Mouse (Mus musculus) hindbrain, postnatal 0 days (tissue): ENCODE measurements around the gene Ccdc194. TPM values are rescaled to one million over a fixed set of nuclear protein-coding genes. Genes with fewer than 3 reads are reported as not detected.
A peak's percentile ranks its signal among the peaks of the same experiment; 100 is the strongest.

Experiments
- ATAC-seq: fragments of 200-750 bp; cut with Nextera tagmentation; 2 replicates; pipeline ENCODE4 v1.8.0; 2017; ENCODE audit warnings: mild to moderate bottlenecking, moderate TSS enrichment, moderate library complexity
- DNase-seq: peaks from one replicate; pipeline ENCODE4 v3.0.0-alpha.2; 2015; ENCODE audit warnings: low spot score
- H3K27ac ChIP-seq: fragments of 300-500 bp; sonication (generic); 2 replicates; pipeline ENCODE4 v1.5.1; 2014; ENCODE audit warnings: mild to moderate bottlenecking
- H3K27me3 ChIP-seq: fragments of 300-500 bp; sonication (generic); 2 replicates; pipeline ENCODE4 v1.6.1; 2014; ENCODE audit warnings: low read length, mixed read lengths; ENCODE audit not compliant: insufficient read depth
- H3K36me3 ChIP-seq: fragments of 300-500 bp; sonication (generic); 2 replicates; pipeline ENCODE4 v1.6.1; 2014; ENCODE audit warnings: low read length, mixed read lengths; ENCODE audit not compliant: insufficient read depth
- H3K4me1 ChIP-seq: fragments of 300-500 bp; sonication (generic); 2 replicates; pipeline ENCODE4 v1.6.1; 2014; ENCODE audit warnings: antibody characterized with exemption, low read length, mixed read lengths; ENCODE audit not compliant: insufficient read depth
- H3K4me2 ChIP-seq: fragments of 300-500 bp; sonication (generic); 2 replicates; pipeline ENCODE4 v1.6.1; 2014; ENCODE audit warnings: low read depth, mild to moderate bottlenecking, low read length, moderate library complexity, mixed read lengths
- H3K4me3 ChIP-seq: fragments of 300-500 bp; sonication (generic); 2 replicates; pipeline ENCODE4 v1.5.1; 2014; ENCODE audit warnings: low read length
- H3K9ac ChIP-seq: fragments of 300-500 bp; sonication (generic); replicated peaks from 2 replicates; pipeline ENCODE4 v1.6.1; 2014; ENCODE audit warnings: mild to moderate bottlenecking, low read length, moderate library complexity, mixed read lengths
- H3K9me3 ChIP-seq: fragments of 300-500 bp; sonication (generic); 2 replicates; pipeline ENCODE4 v1.6.1; 2016; ENCODE audit warnings: low read length, mixed read lengths
- CTCF ChIP-seq: IDR thresholded peaks from 2 replicates; pipeline ENCODE4 v1.5.1; 2016; ENCODE audit warnings: antibody characterized with exemption, control low read depth, low read depth
- WGBS: fragments of 180-500 bp; shearing (Covaris S2); extraction: QIAGEN DNeasy Blood & Tissue Kit; methylation state at CpG from one replicate; pipeline ENCODE4 v1.1.7; 2014; 5-methylcytosine and 5-hydroxymethylcytosine counted together
- polyA plus RNA-seq: library from polyadenylated mRNA; unstranded; fragments of >200 nt; fragmentation: Nextera tagmentation; extraction: Ambion mirVana; gene quantifications from 2 replicates; pipeline ENCODE4 v1.2.1, GENCODE M21; 2015
- total RNA-seq: library from RNA; depleted of rRNA; stranded (reverse); fragments of >200 nt; gene quantifications from 2 replicates; pipeline ENCODE4 v1.2.3, GENCODE M21; 2014

Ccdc194 gene
- total and polyA plus RNA-seq, 2 experiments from 2014 or later, result 0.13 TPM; not detected in 1

- no peak for TF ChIP-seq CTCF
- Histone ChIP-seq H3K27me3 (peaks cover 24% of the 10 kb centered on the region), H3K4me1 (0 out of 2 replicates have a peak, but pooled peaks cover 5% of the 10 kb centered on the region), H3K27ac (no peak overlapping the region), H3K4me2 (no peak overlapping the region), H3K4me3 (no peak overlapping the region), H3K9ac (no peak overlapping the region), H3K36me3 (no peaks in the 10 kb centered on the region), H3K9me3 (no peaks in the 10 kb centered on the region)
- 91% methylated on average over 4 of the region's 4 CpGs for WGBS
- no peak for ATAC-seq
- no peak for DNase-seq
Observed at GRCm38 (mm10) chr8:71504349-71504748, 21.2 kb downstream of the Ccdc194 start.

GRCm38 (mm10) chr8:71498816-71499690, 26.5 kb downstream of the Ccdc194 start:
- Histone ChIP-seq H3K9ac (no peak overlapping the region), H3K36me3 (0 out of 2 replicates have a peak, but pooled peaks cover 1% of the 10 kb centered on the region), H3K27me3 (no peaks in the 10 kb centered on the region), H3K4me2 (no peak overlapping the region), H3K4me3 (no peak overlapping the region), H3K4me1 (no peaks in the 10 kb centered on the region), H3K9me3 (no peaks in the 10 kb centered on the region), H3K27ac (no peak overlapping the region)
- TF ChIP-seq CTCF, result no peak
- ATAC-seq, result no peak
- 40% methylated on average over 14 of the region's 16 CpGs for WGBS
- DNase-seq, result no peak

- Histone ChIP-seq H3K4me2 (no peak overlapping the region), H3K9me3 (no peaks in the 10 kb centered on the region), H3K9ac (no peak overlapping the region), H3K4me3 (no peak overlapping the region), H3K36me3 (0 out of 2 replicates have a peak, but pooled peaks cover 6% of the 10 kb centered on the region), H3K27ac (no peak overlapping the region), H3K4me1 (no peaks in the 10 kb centered on the region), H3K27me3 (no peaks in the 10 kb centered on the region)
- DNase-seq, result no peak
- TF ChIP-seq CTCF, result no peak
- WGBS, result 39% methylated on average over 15 of the region's 15 CpGs
- no peak for ATAC-seq
Observed at GRCm38 (mm10) chr8:71497881-71498501, 27.5 kb downstream of the Ccdc194 start.

GRCm38 (mm10) chr8:71497077-71497645, 28.4 kb downstream of the Ccdc194 start:
- TF ChIP-seq CTCF, result no peak
- Histone ChIP-seq H3K27me3 (no peaks in the 10 kb centered on the region), H3K4me1 (no peaks in the 10 kb centered on the region), H3K4me2 (no peak overlapping the region), H3K4me3 (no peak overlapping the region), H3K27ac (peak overlapping the region; percentile 4; the same call in 1 of the 2 replicates), H3K9ac (no peak overlapping the region), H3K9me3 (no peaks in the 10 kb centered on the region), H3K36me3 (peaks cover 14% of the 10 kb centered on the region; the same call in 1 of the 2 replicates)
- WGBS, result 93% methylated on average over 1 of the region's 1 CpGs
- DNase-seq (no peak), ATAC-seq (no peak)

GRCm38 (mm10) chr8:71496481-71496880, 29.0 kb downstream of the Ccdc194 start:
- Histone ChIP-seq H3K27me3 (no peaks in the 10 kb centered on the region), H3K4me2 (no peak overlapping the region), H3K9me3 (no peaks in the 10 kb centered on the region), H3K9ac (no peak overlapping the region), H3K27ac (peak overlapping the region; percentile 4; the same call in 1 of the 2 replicates), H3K4me3 (no peak overlapping the region), H3K4me1 (no peaks in the 10 kb centered on the region), H3K36me3 (peaks cover 19% of the 10 kb centered on the region; the same call in 1 of the 2 replicates)
- no peak for TF ChIP-seq CTCF
- ATAC-seq (no peak), DNase-seq (peak; percentile 39)
- 31% methylated on average over 11 of the region's 11 CpGs for WGBS

- DNase-seq (no peak), ATAC-seq (no peak)
- H3K9me3 ChIP-seq, result no peaks in the 10 kb centered on the region
- WGBS, result 86% methylated on average over 5 of the region's 5 CpGs
- no peaks in the 10 kb centered on the region for H3K4me1 ChIP-seq
- H3K27me3 ChIP-seq, result no peaks in the 10 kb centered on the region
- TF ChIP-seq CTCF, result no peak
- no peak overlapping the region for H3K4me3 ChIP-seq
- no peak overlapping the region for H3K9ac ChIP-seq
- H3K4me2 ChIP-seq, result no peak overlapping the region
- peak overlapping the region; percentile 38 for H3K27ac ChIP-seq
- peaks cover 19% of the 10 kb centered on the region; the same call in 1 of the 2 replicates for H3K36me3 ChIP-seq
Observed at GRCm38 (mm10) chr8:71495811-71496210, 29.7 kb downstream of the Ccdc194 start.
